Mouse (Mus musculus): ENCODE data around the gene Gmds. TPM values are rescaled to one million over a fixed set of nuclear protein-coding genes. Genes with fewer than 3 reads are reported as not detected.

Gene Gmds
- total RNA-seq, 2 experiments from 2014 or later: 4.9 to 5.4 TPM

GRCm38 (mm10) chr13:31877061-31877460 is 461.5 kb downstream of the Gmds start:
- DNase-seq: peak in 1 of 2 experiments; percentile 10

- no peak for DNase-seq
Measured at GRCm38 (mm10) chr13:31874427-31874826, 464.1 kb downstream of the Gmds start.

GRCm38 (mm10) chr13:31873269-31873668 is 465.3 kb downstream of the Gmds start:
- no peak for DNase-seq

- DNase-seq: no peak
Measured at GRCm38 (mm10) chr13:31864786-31865185, 473.8 kb downstream of the Gmds start.

- DNase-seq: no peak
Measured at GRCm38 (mm10) chr13:31863461-31863860, 475.1 kb downstream of the Gmds start.

- DNase-seq: no peak
Measured at GRCm38 (mm10) chr13:31860200-31860599, 478.3 kb downstream of the Gmds start.

GRCm38 (mm10) chr13:31854000-31854399 is 484.5 kb downstream of the Gmds start:
- DNase-seq: no peak

- DNase-seq: no peak
Measured at GRCm38 (mm10) chr13:31853564-31853963, 485.0 kb downstream of the Gmds start.

GRCm38 (mm10) chr13:31849258-31849971 is 489.1 kb downstream of the Gmds start:
- no peak for DNase-seq

- no peak for DNase-seq
Measured at GRCm38 (mm10) chr13:31835802-31836201, 502.7 kb downstream of the Gmds start.

- peak; percentile 43 to 45 for DNase-seq
Measured at GRCm38 (mm10) chr13:31830332-31830731, 508.2 kb downstream of the Gmds start.

- no peak for DNase-seq
Measured at GRCm38 (mm10) chr13:31828446-31828845, 510.1 kb downstream of the Gmds start.

GRCm38 (mm10) chr13:31827820-31828332 is 510.7 kb downstream of the Gmds start:
- DNase-seq: no peak

- no peak for DNase-seq
Measured at GRCm38 (mm10) chr13:31827160-31827559, 511.4 kb downstream of the Gmds start.

- no peak for DNase-seq
Measured at GRCm38 (mm10) chr13:31825180-31825579, 513.4 kb downstream of the Gmds start.

GRCm38 (mm10) chr13:31823316-31823715 is 515.2 kb downstream of the Gmds start:
- DNase-seq: no peak

GRCm38 (mm10) chr13:31821050-31821449 is 517.5 kb downstream of the Gmds start:
- no peak for DNase-seq

GRCm38 (mm10) chr13:31820587-31821017 is 517.9 kb downstream of the Gmds start:
- peak; percentile 66 to 74 for DNase-seq

GRCm38 (mm10) chr13:31819664-31820405 is 518.7 kb downstream of the Gmds start:
- DNase-seq: no peak

- no peak for DNase-seq
Measured at GRCm38 (mm10) chr13:31818337-31818736, 520.2 kb downstream of the Gmds start.

GRCm38 (mm10) chr13:31815383-31816003 is 523.0 kb downstream of the Gmds start:
- DNase-seq: no peak

- no peak for DNase-seq
Measured at GRCm38 (mm10) chr13:31812701-31813100, 525.8 kb downstream of the Gmds start.

- DNase-seq: peak; percentile 43 to 53
Measured at GRCm38 (mm10) chr13:31811542-31812021, 527.0 kb downstream of the Gmds start.
